Mouse (Mus musculus) embryonic facial prominence, embryonic 14.5 days (tissue): Measurements from ENCODE around the gene Sft2d2. TPM values are rescaled to one million over a fixed set of nuclear protein-coding genes. Genes with fewer than 3 reads are reported as not detected.

ENCODE experiments used
- ATAC-seq: fragments of 200-750 bp; cut with Nextera tagmentation; 2 replicates; pipeline ENCODE4 v1.8.0; 2017; ENCODE audit warnings: low read depth, moderate number of reproducible peaks, moderate TSS enrichment
- DNase-seq: peaks from one replicate; pipeline ENCODE4 v3.0.0-alpha.2; 2015; ENCODE audit warnings: low spot score
- H3K27ac ChIP-seq: fragments of 300-500 bp; sonication (generic); replicated peaks from 2 replicates; pipeline ENCODE4 v1.5.1; 2014; ENCODE audit warnings: low read depth, mild to moderate bottlenecking, low read length, moderate library complexity
- H3K27me3 ChIP-seq: fragments of 300-500 bp; sonication (generic); replicated peaks from 2 replicates; pipeline ENCODE4 v1.6.1; 2014; ENCODE audit warnings: low read length; ENCODE audit not compliant: control insufficient read depth, insufficient read depth
- H3K36me3 ChIP-seq: fragments of 300-500 bp; sonication (generic); 2 replicates; pipeline ENCODE4 v1.6.1; 2014; ENCODE audit warnings: low read length, mixed read lengths; ENCODE audit not compliant: control insufficient read depth, insufficient read depth
- H3K4me1 ChIP-seq: fragments of 300-500 bp; sonication (generic); 2 replicates; pipeline ENCODE4 v1.6.1; 2014; ENCODE audit warnings: antibody characterized with exemption, low read length; ENCODE audit not compliant: control insufficient read depth, insufficient read depth
- H3K4me2 ChIP-seq: fragments of 300-500 bp; sonication (generic); 2 replicates; pipeline ENCODE4 v1.6.1; 2014; ENCODE audit warnings: low read depth, mild to moderate bottlenecking, low read length, moderate library complexity, mixed read lengths
- H3K4me3 ChIP-seq: fragments of 300-500 bp; sonication (generic); 2 replicates; pipeline ENCODE4 v1.5.1; 2014; ENCODE audit warnings: low read depth, mild to moderate bottlenecking, low read length
- H3K9ac ChIP-seq: fragments of 300-500 bp; sonication (generic); 2 replicates; pipeline ENCODE4 v1.6.1; 2014; ENCODE audit warnings: low read depth, mild to moderate bottlenecking, low read length, moderate library complexity, mixed read lengths
- H3K9me3 ChIP-seq: fragments of 300-500 bp; sonication (generic); 2 replicates; pipeline ENCODE4 v1.6.1; 2016; ENCODE audit warnings: low read length; ENCODE audit not compliant: control insufficient read depth
- WGBS: fragments of 180-500 bp; shearing (Covaris S2); extraction: QIAGEN DNeasy Blood & Tissue Kit; methylation state at CpG from one replicate; pipeline ENCODE4 v1.1.7; 2014; 5-methylcytosine and 5-hydroxymethylcytosine counted together
- polyA plus RNA-seq: library from polyadenylated mRNA; unstranded; fragments of >200 nt; fragmentation: Nextera tagmentation; extraction: Ambion mirVana; gene quantifications from 2 replicates; pipeline ENCODE4 v1.2.1, GENCODE M21; 2014

Gene Sft2d2
- polyA plus RNA-seq, 1 experiment from 2014 or later, result 21.3 TPM

- Histone ChIP-seq H3K27ac (peak overlapping the region; percentile 61; the same call in 1 of the 2 replicates), H3K9ac (peak overlapping the region; percentile 67), H3K4me1 (peaks cover 6% of the 10 kb centered on the region; the same call in 1 of the 2 replicates), H3K36me3 (no peaks in the 10 kb centered on the region), H3K9me3 (no peaks in the 10 kb centered on the region), H3K27me3 (no peaks in the 10 kb centered on the region), H3K4me2 (peak overlapping the region; percentile 84), H3K4me3 (peak overlapping the region; percentile 68)
- whole genome bisulfite sequencing, result 11% methylated on average over 7 of the region's 7 CpGs
- DNase-seq, result no peak
- no peak for ATAC-seq
These were observed 812 bp downstream of the Sft2d2 start for GRCm38 (mm10) chr1:165193426-165193825.

GRCm38 (mm10) chr1:165192714-165193264 lies 1.4 kb downstream of the Sft2d2 start:
- H3K4me3 ChIP-seq, result peak overlapping the region; percentile 68; the same call in 1 of the 2 replicates
- peak overlapping the region; percentile 67 for H3K9ac ChIP-seq
- ATAC-seq, result no peak
- peaks cover 6% of the 10 kb centered on the region; the same call in 1 of the 2 replicates for H3K4me1 ChIP-seq
- no peaks in the 10 kb centered on the region for H3K27me3 ChIP-seq
- H3K4me2 ChIP-seq, result peak overlapping the region; percentile 84
- no peak for DNase-seq
- 64% methylated on average over 10 of the region's 10 CpGs for WGBS
- H3K36me3 ChIP-seq, result no peaks in the 10 kb centered on the region
- H3K27ac ChIP-seq, result no peak overlapping the region
- no peaks in the 10 kb centered on the region for H3K9me3 ChIP-seq

GRCm38 (mm10) chr1:165192102-165192501 lies 2.1 kb downstream of the Sft2d2 start:
- DNase-seq, result peak; percentile 14
- H3K4me1 ChIP-seq, result peaks cover 6% of the 10 kb centered on the region; the same call in 1 of the 2 replicates
- no peaks in the 10 kb centered on the region for H3K36me3 ChIP-seq
- H3K4me2 ChIP-seq, result peak overlapping the region; percentile 84; the same call in 1 of the 2 replicates
- WGBS, result 61% methylated on average over 4 of the region's 4 CpGs
- H3K27ac ChIP-seq, result 0 out of 2 replicates have a peak overlapping the region, but pooled peaks have one; percentile 71
- H3K27me3 ChIP-seq, result no peaks in the 10 kb centered on the region
- no peak overlapping the region for H3K9ac ChIP-seq
- no peak for ATAC-seq
- 0 out of 2 replicates have a peak overlapping the region, but pooled peaks have one; percentile 3 for H3K4me3 ChIP-seq
- no peaks in the 10 kb centered on the region for H3K9me3 ChIP-seq

GRCm38 (mm10) chr1:165191611-165192010 lies 2.6 kb downstream of the Sft2d2 start:
- H3K36me3 ChIP-seq, result peaks cover 3% of the 10 kb centered on the region; the same call in 1 of the 2 replicates
- H3K9me3 ChIP-seq, result no peaks in the 10 kb centered on the region
- peaks cover 6% of the 10 kb centered on the region; the same call in 1 of the 2 replicates for H3K4me1 ChIP-seq
- no peaks in the 10 kb centered on the region for H3K27me3 ChIP-seq
- H3K4me2 ChIP-seq, result peak overlapping the region; percentile 84; the same call in 1 of the 2 replicates
- DNase-seq (peak; percentile 39), ATAC-seq (no peak)
- WGBS, result 44% methylated on average over 13 of the region's 13 CpGs
- H3K4me3 ChIP-seq, result 0 out of 2 replicates have a peak overlapping the region, but pooled peaks have one; percentile 3
- peak overlapping the region; percentile 71; the same call in 1 of the 2 replicates for H3K27ac ChIP-seq
- 0 out of 2 replicates have a peak overlapping the region, but pooled peaks have one; percentile 14 for H3K9ac ChIP-seq

- Histone ChIP-seq H3K27ac (peak overlapping the region; percentile 71; the same call in 1 of the 2 replicates), H3K4me3 (no peak overlapping the region), H3K27me3 (no peaks in the 10 kb centered on the region), H3K9me3 (no peaks in the 10 kb centered on the region), H3K4me2 (no peak overlapping the region), H3K4me1 (peaks cover 6% of the 10 kb centered on the region; the same call in 1 of the 2 replicates), H3K9ac (no peak overlapping the region), H3K36me3 (peaks cover 7% of the 10 kb centered on the region; the same call in 1 of the 2 replicates)
- DNase-seq (no peak), ATAC-seq (no peak)
- WGBS, result 89% methylated on average over 10 of the region's 10 CpGs
These were observed 3.5 kb downstream of the Sft2d2 start for GRCm38 (mm10) chr1:165190571-165191273.

- no peak overlapping the region for H3K4me3 ChIP-seq
- ATAC-seq (no peak), DNase-seq (no peak)
- H3K27me3 ChIP-seq, result no peaks in the 10 kb centered on the region
- H3K27ac ChIP-seq, result no peak overlapping the region
- H3K36me3 ChIP-seq, result peaks cover 7% of the 10 kb centered on the region; the same call in 1 of the 2 replicates
- H3K9me3 ChIP-seq, result no peaks in the 10 kb centered on the region
- peaks cover 6% of the 10 kb centered on the region; the same call in 1 of the 2 replicates for H3K4me1 ChIP-seq
- no peak overlapping the region for H3K4me2 ChIP-seq
- H3K9ac ChIP-seq, result no peak overlapping the region
- WGBS, result 82% methylated on average over 6 of the region's 6 CpGs
These were observed 4.2 kb downstream of the Sft2d2 start for GRCm38 (mm10) chr1:165190068-165190467.

- Histone ChIP-seq H3K9ac (no peak overlapping the region), H3K9me3 (no peaks in the 10 kb centered on the region), H3K4me3 (no peak overlapping the region), H3K27ac (no peak overlapping the region), H3K27me3 (no peaks in the 10 kb centered on the region), H3K36me3 (peaks cover 7% of the 10 kb centered on the region; the same call in 1 of the 2 replicates), H3K4me2 (no peak overlapping the region), H3K4me1 (no peaks in the 10 kb centered on the region)
- no peak for DNase-seq
- ATAC-seq, result no peak
- 71% methylated on average over 10 of the region's 10 CpGs for WGBS
These were observed 5.2 kb downstream of the Sft2d2 start for GRCm38 (mm10) chr1:165188806-165189580.

- no peak overlapping the region for H3K4me2 ChIP-seq
- ATAC-seq (no peak; the same call in 1 of the 2 replicates), DNase-seq (no peak)
- H3K36me3 ChIP-seq, result peaks cover 16% of the 10 kb centered on the region
- no peak overlapping the region for H3K4me3 ChIP-seq
- no peak overlapping the region for H3K27ac ChIP-seq
- H3K27me3 ChIP-seq, result no peaks in the 10 kb centered on the region
- H3K9me3 ChIP-seq, result no peaks in the 10 kb centered on the region
- 66% methylated on average over 5 of the region's 5 CpGs for WGBS
- no peak overlapping the region for H3K9ac ChIP-seq
- no peaks in the 10 kb centered on the region for H3K4me1 ChIP-seq
These were observed 6.9 kb downstream of the Sft2d2 start for GRCm38 (mm10) chr1:165187357-165187756.
